Mouse (Mus musculus): ENCODE measurements at regions not wholly inside any gene's neighbourhood (a gene's known extent, or its start where the extent isn't known, plus 50 kb on each side); places are given as distances from the start of the nearest gene placed in this dataset.
A peak's percentile ranks its signal among the peaks of the same experiment; 100 is the strongest.

GRCm38 (mm10) chr2:123458034-123458677 is 631.6 kb upstream of the Sema6d start:
- H3K9ac ChIP-seq (ENCODE audit: low read depth, low read length), result no peak overlapping the region
- no peak overlapping the region for H3K4me2 ChIP-seq (replicated peaks; ENCODE audit: low read depth)
- ATAC-seq, result no peak
- no peaks in the 10 kb centered on the region for H3K36me3 ChIP-seq (ENCODE audit: control insufficient read depth, insufficient read depth)
- H3K4me3 ChIP-seq (ENCODE audit: low read depth, low read length), result no peak overlapping the region
- no peak overlapping the region for H3K27ac ChIP-seq (ENCODE audit: low read depth, low read length)
- H3K27me3 ChIP-seq (replicated peaks; ENCODE audit: control insufficient read depth, insufficient read depth, low read length), result no peaks in the 10 kb centered on the region
- 61% methylated on average over 5 of the region's 5 CpGs for WGBS
- no peaks in the 10 kb centered on the region for H3K9me3 ChIP-seq (ENCODE audit: control insufficient read depth)
- TF ChIP-seq CTCF (IDR thresholded peaks at IDR 0.05; ENCODE audit: low read depth), result no peak
- no peaks in the 10 kb centered on the region for H3K4me1 ChIP-seq (replicated peaks; ENCODE audit: control insufficient read depth, insufficient read depth, low read length)

- Histone ChIP-seq H3K4me2 (replicated peaks; ENCODE audit: low read depth) (no peak overlapping the region), H3K4me1 (replicated peaks; ENCODE audit: control insufficient read depth, insufficient read depth, low read length) (no peaks in the 10 kb centered on the region), H3K9me3 (ENCODE audit: control insufficient read depth) (no peaks in the 10 kb centered on the region), H3K27ac (ENCODE audit: low read depth, low read length) (no peak overlapping the region), H3K36me3 (ENCODE audit: control insufficient read depth, insufficient read depth) (no peaks in the 10 kb centered on the region), H3K9ac (ENCODE audit: low read depth, low read length) (no peak overlapping the region), H3K4me3 (ENCODE audit: low read depth, low read length) (no peak overlapping the region), H3K27me3 (replicated peaks; ENCODE audit: control insufficient read depth, insufficient read depth, low read length) (no peaks in the 10 kb centered on the region)
- no peak for TF ChIP-seq CTCF (IDR thresholded peaks at IDR 0.05; ENCODE audit: low read depth)
- 64% methylated on average over 2 of the region's 2 CpGs for WGBS
- ATAC-seq, result no peak
These were observed 615.9 kb upstream of the Sema6d start for GRCm38 (mm10) chr2:123473840-123474239.

GRCm38 (mm10) chr2:123486681-123487080 is 603.1 kb upstream of the Sema6d start:
- Histone ChIP-seq H3K9me3 (ENCODE audit: control insufficient read depth) (no peaks in the 10 kb centered on the region), H3K4me1 (replicated peaks; ENCODE audit: control insufficient read depth, insufficient read depth, low read length) (no peaks in the 10 kb centered on the region), H3K4me3 (ENCODE audit: low read depth, low read length) (no peak overlapping the region), H3K27me3 (replicated peaks; ENCODE audit: control insufficient read depth, insufficient read depth, low read length) (no peaks in the 10 kb centered on the region), H3K27ac (ENCODE audit: low read depth, low read length) (no peak overlapping the region), H3K4me2 (replicated peaks; ENCODE audit: low read depth) (no peak overlapping the region), H3K9ac (ENCODE audit: low read depth, low read length) (no peak overlapping the region), H3K36me3 (ENCODE audit: control insufficient read depth, insufficient read depth) (no peaks in the 10 kb centered on the region)
- no peak for TF ChIP-seq CTCF (IDR thresholded peaks at IDR 0.05; ENCODE audit: low read depth)
- ATAC-seq, result no peak
- WGBS, result 36% methylated on average over 1 of the region's 1 CpGs

GRCm38 (mm10) chr2:123506162-123506561 is 583.6 kb upstream of the Sema6d start:
- Histone ChIP-seq H3K4me2 (replicated peaks; ENCODE audit: low read depth) (no peak overlapping the region), H3K36me3 (ENCODE audit: control insufficient read depth, insufficient read depth) (no peaks in the 10 kb centered on the region), H3K9ac (ENCODE audit: low read depth, low read length) (no peak overlapping the region), H3K27ac (ENCODE audit: low read depth, low read length) (no peak overlapping the region), H3K9me3 (ENCODE audit: control insufficient read depth) (no peaks in the 10 kb centered on the region), H3K27me3 (replicated peaks; ENCODE audit: control insufficient read depth, insufficient read depth, low read length) (no peaks in the 10 kb centered on the region), H3K4me1 (replicated peaks; ENCODE audit: control insufficient read depth, insufficient read depth, low read length) (no peaks in the 10 kb centered on the region), H3K4me3 (ENCODE audit: low read depth, low read length) (no peak overlapping the region)
- TF ChIP-seq CTCF (IDR thresholded peaks at IDR 0.05; ENCODE audit: low read depth), result no peak
- 47% methylated on average over 1 of the region's 1 CpGs for WGBS
- peak; percentile 93 for ATAC-seq

GRCm38 (mm10) chr2:123507095-123507494 is 582.7 kb upstream of the Sema6d start:
- no peaks in the 10 kb centered on the region for H3K36me3 ChIP-seq (ENCODE audit: control insufficient read depth, insufficient read depth)
- no peak overlapping the region for H3K27ac ChIP-seq (ENCODE audit: low read depth, low read length)
- H3K9me3 ChIP-seq (ENCODE audit: control insufficient read depth), result no peaks in the 10 kb centered on the region
- no peak overlapping the region for H3K9ac ChIP-seq (ENCODE audit: low read depth, low read length)
- no peak overlapping the region for H3K4me2 ChIP-seq (replicated peaks; ENCODE audit: low read depth)
- H3K4me1 ChIP-seq (replicated peaks; ENCODE audit: control insufficient read depth, insufficient read depth, low read length), result no peaks in the 10 kb centered on the region
- no peak overlapping the region for H3K4me3 ChIP-seq (ENCODE audit: low read depth, low read length)
- TF ChIP-seq CTCF (IDR thresholded peaks at IDR 0.05; ENCODE audit: low read depth), result no peak
- ATAC-seq, result peak; percentile 88
- H3K27me3 ChIP-seq (replicated peaks; ENCODE audit: control insufficient read depth, insufficient read depth, low read length), result no peaks in the 10 kb centered on the region

- H3K27ac ChIP-seq (ENCODE audit: low read depth, low read length), result no peak overlapping the region
- no peak overlapping the region for H3K4me2 ChIP-seq (replicated peaks; ENCODE audit: low read depth)
- no peak overlapping the region for H3K9ac ChIP-seq (ENCODE audit: low read depth, low read length)
- H3K4me1 ChIP-seq (replicated peaks; ENCODE audit: control insufficient read depth, insufficient read depth, low read length), result no peaks in the 10 kb centered on the region
- no peak for TF ChIP-seq CTCF (IDR thresholded peaks at IDR 0.05; ENCODE audit: low read depth)
- H3K27me3 ChIP-seq (replicated peaks; ENCODE audit: control insufficient read depth, insufficient read depth, low read length), result no peaks in the 10 kb centered on the region
- 47% methylated on average over 1 of the region's 1 CpGs for WGBS
- ATAC-seq, result no peak
- H3K9me3 ChIP-seq (ENCODE audit: control insufficient read depth), result no peaks in the 10 kb centered on the region
- H3K36me3 ChIP-seq (ENCODE audit: control insufficient read depth, insufficient read depth), result no peaks in the 10 kb centered on the region
- H3K4me3 ChIP-seq (ENCODE audit: low read depth, low read length), result no peak overlapping the region
These were observed 560.9 kb upstream of the Sema6d start for GRCm38 (mm10) chr2:123528915-123529314.

All from intestine, postnatal 0 days (tissue).